Mouse (Mus musculus): ENCODE measurements at regions not wholly inside any gene's neighbourhood (a gene's known extent, or its start where the extent isn't known, plus 50 kb on each side); places are given as distances from the start of the nearest gene placed in this dataset.
"Not testable (repeated sequence)": the region's sequence is repeated elsewhere in the genome, so short reads cannot be mapped to it uniquely, and the experiment has no call there.

DNA sequence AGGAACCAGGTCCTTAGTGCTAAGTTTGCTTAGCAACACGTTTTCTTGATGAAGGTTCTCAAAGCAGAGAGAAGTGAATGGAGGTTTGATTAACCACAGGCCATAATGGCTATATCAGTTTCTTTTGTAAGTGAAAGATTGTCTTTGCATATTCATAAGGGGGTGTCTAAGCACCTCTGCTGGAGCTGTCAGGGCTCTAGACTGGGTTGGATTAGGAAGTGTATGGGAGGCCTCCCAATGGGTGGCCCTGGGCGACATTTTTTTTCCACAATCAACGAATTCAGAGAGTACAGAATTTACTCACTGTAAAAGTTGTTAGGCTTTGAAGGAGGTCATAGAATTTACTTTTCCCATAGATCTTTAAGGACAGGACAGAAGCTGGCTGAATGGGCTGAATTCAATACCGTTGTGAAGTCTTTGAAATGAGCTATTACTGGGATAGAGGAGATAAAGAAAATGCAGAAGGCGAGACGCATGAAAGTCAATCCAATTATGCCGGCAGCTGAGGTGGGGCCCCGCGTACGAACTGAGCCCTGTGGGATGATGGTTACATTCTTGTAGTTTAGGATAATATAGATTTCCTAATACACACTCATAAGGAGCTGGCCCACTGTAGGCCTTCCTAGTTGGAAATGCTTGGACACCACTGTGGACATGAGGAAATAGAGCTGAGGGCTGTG is 268.4 kb upstream of the Ubash3b start:
- no peak for DNase-seq

DNA sequence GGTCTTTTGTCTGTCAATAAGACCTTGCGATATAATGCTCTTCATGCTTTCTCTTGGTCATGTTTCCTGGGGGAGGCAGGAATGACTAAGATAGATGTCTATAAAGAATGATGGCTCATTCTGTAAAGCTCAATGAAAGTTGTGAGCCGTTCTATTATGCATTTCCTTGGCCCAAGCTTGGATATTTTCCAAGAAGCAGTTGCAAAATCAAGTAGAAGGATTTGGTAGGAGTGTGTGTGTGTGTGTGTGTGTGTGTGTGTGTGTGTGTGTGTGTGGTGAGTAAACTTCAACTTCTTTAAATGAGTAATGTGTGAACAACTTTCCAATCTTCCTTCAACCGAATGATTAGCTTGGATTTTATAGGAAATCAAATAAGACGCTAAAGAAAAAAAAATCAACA is 267.7 kb upstream of the Ubash3b start:
- DNase-seq = no peak

- DNase-seq = no peak
Measured at GRCm38 (mm10) chr9:41426698-41427097, 265.2 kb upstream of the Ubash3b start.

DNA sequence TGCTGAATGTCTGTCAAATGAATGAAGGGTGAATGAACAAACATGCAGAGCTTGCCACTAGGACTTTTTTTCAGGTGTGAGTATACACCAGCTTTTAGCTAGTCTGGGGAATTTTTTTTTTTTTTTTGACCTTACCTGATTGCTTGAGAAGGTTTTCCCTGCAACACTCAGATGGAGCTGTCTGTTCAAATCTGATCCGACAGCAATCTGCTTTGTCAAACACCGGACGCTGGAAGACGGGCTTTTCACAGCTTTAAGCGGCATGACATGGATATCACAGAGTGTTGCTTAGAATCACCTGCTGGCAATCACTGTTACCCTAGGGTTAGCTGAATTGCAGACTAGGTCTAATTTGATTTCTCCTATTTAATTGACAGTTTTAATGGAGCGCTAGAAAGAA is 263.7 kb upstream of the Ubash3b start:
- no peak for DNase-seq

- no peak for DNase-seq
Measured at GRCm38 (mm10) chr9:41413791-41414190, 252.3 kb upstream of the Ubash3b start.

DNA sequence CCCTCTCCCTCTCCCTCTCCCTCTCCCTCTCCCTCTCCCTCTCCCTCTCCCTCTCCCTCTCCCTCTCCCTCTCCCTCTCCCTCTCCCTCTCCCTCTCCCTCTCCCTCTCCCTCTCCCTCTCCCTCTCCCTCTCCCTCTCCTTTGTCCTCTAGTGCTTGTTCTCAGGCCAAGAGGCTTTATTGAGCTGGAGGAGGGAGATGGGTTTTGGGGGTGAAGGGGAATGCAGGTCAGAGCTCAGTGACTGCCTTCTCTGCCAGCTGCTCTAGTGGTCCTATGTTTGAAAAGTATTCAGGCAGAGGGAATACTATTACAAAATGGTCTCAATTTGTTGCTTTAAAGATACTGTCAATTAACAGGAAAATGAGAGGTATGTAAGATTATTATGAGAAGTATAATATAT is 251.6 kb upstream of the Ubash3b start:
- not testable (repeated sequence) for DNase-seq

DNA sequence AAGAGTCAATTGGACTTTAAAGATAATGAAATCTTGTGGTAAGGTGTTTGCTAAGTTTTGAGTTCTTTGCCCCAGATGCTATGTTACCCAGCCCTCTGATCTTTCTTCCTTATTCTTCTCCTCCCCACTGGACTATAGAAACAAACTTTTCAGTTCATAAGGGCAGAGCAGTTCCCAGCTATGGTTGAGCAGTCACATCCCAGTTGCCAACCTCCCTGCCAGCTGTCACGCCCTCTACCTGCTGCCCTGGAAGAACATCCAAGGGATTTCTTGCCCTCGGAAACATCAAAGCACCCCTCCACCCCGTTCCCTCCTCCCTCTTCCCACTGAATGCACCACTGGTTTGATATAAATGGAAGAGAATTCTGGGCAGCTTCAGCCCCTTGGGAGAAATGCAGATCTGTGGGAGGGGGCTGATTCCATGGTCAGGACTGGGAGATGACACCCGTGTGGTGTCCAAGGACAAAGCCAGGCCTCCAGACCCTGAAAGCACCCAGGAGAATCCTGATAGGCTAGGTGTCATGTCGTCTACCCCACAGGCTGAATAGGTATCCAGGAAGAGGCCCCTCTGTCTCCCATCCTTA is 250.8 kb upstream of the Ubash3b start:
- DNase-seq = no peak

- no peak for DNase-seq
Measured at GRCm38 (mm10) chr9:41408301-41408700, 246.8 kb upstream of the Ubash3b start.

GRCm38 (mm10) chr9:41407078-41407477 is 245.6 kb upstream of the Ubash3b start:
- DNase-seq = no peak

- DNase-seq = no peak
Measured at GRCm38 (mm10) chr9:41402942-41403341, 241.4 kb upstream of the Ubash3b start.

- DNase-seq = no peak
Measured at GRCm38 (mm10) chr9:41400950-41401349, 239.5 kb upstream of the Ubash3b start.

DNA sequence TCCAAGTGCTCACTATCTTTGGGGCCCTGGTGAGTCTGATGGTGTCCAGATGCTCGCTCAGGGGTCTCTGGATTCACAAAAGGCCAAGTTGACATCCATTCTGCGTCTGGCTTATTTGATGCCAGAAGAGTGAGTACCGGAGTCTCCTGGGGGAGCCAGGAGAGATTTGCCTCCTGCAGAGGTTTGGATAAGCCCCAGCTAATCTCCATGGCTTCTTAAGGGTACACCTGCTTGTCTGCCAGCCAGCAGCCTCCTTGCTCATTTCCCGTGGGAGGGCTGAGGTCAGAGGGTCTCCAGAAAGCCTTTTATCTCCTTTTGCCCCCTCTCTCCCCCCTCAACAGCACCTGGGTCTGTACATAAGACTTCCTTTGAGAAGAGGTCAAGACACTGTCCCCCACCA is 234.0 kb upstream of the Ubash3b start:
- no peak for DNase-seq

GRCm38 (mm10) chr9:41391591-41392320 is 230.3 kb upstream of the Ubash3b start:
- no peak for DNase-seq

- DNase-seq = no peak
Measured at GRCm38 (mm10) chr9:41379283-41379682, 217.8 kb upstream of the Ubash3b start.

DNA sequence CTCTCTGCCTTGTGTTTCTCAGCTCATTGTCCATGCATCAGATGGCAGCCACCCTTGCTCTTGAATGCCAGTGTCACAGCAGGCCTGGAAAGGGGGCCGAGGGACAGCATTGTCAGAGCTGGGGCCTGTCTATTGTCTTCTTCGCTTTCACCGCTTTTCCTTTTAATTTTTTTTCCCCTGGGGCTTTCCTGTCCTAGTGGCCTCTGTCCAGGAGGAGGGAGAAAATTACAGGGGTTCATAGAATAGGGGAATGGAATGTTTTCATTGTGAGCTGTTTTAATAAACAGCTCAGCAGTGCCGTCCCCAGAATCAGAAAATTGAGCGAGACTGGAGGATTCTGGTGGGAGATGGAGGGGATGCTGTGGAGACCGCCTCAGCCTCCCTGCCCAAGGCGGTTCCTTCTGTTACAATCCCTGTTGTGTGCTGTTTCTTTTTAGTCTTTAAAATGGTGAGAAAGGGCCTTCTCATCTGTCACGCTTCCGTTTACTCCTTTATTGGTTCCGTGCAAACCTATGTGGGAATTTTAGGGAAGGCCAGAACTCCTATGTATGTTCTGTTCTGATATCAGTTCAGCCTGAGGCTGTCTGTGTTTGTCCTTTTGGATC is 217.2 kb upstream of the Ubash3b start:
- DNase-seq = peak; percentile 30

DNA sequence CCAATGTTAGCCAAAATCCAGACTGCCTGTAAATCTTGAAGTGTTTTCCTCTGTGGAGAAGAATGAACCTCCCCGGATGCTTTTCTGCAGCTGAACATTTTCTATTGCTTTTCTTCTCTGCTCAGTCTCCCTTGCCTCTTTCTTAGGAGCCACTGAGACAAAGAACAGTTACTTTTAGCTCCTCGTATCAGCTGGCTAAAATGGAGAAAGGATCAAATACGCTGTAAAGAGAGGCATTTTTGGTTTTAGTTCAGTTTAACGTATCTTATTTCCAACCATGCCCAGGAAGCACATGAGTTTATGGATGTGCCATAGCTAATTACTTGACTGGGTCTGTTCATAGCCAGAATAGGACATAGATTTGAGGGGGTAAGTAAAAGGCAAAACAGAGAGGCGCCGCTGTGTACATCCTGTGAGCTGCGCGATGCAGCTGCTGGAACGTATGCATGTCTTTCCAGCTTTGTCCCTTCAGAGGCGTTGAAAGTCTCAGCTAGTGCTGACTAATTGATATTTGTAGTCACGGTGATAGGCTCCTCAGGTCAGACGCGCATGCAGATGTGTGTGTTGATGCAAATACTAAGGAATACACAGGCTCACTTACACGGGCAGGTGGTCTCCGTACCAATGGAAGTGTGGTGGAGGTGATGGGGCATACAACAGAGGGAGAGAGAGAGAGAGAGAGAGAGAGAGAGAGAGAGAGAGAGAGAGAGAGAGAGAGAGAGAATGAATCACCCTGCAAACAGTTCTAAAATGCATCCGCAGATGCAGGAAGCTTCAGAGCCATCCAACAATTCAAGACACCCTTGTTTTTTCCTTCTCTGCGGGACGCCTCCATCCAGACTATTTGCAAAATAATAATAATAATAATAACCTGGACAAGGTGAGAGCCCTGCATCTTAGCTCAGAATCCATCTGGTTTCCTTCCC is 216.5 kb upstream of the Ubash3b start:
- DNase-seq = peak; percentile 35

DNA sequence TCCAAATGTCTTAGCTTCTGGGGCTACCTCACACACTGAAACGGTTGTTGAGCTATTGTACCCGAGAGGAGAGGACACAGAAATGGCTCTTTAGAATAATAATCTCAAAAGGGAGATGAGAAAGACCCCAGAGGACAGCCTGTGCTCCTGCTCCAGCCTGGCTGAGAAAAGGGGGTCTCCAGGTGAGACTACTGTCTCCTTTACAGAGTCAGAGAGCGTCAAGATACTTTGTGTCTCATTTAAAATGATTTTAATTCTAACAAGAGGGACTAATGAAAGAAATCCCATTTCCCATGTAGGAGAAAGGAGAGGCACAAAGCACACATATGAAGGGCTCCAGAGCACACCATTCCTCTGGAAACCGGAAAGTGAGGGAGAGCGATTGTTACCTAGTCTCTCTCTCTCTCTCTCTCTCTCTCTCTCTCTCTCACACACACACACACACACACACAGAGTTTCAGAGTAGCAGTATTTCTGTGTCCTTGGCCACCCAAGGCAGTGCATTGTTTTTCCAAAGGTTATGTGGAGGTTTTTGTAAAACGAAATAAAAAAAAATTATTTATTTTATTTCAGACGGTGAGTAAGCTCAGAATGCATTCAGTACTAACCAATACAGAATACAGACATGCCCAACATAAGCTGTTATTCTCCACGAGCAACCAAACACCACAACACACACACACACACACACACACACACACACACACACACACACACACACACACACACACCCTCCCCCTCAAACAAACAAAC is 215.6 kb upstream of the Ubash3b start:
- peak; percentile 21 for DNase-seq

GRCm38 (mm10) chr9:41375984-41376651 is 214.6 kb upstream of the Ubash3b start:
- peak; percentile 70 for DNase-seq

GRCm38 (mm10) chr9:41374591-41375481 is 213.3 kb upstream of the Ubash3b start:
- DNase-seq = peak; percentile 21

DNA sequence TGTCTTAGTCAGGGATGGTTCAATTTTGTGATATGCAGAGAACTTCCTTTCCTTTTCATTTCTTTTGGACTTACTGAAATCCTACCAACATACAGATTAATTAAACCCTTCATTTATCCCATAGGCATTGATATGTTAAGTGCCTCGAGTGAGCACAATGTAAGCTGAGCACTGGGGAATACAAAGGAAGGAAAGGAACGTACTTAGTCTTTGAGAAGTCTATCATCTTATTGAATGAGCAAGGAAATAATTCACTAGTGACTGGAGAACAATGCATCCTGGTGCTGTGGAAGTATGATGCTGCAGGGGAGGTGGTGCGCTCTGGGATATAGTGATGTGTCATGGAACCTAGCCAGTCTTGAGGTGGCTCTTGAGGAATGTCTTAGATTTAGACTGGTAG is 204.9 kb upstream of the Ubash3b start:
- no peak for DNase-seq
